Mouse (Mus musculus): ENCODE measurements around the gene Gm21775. TPM values are rescaled to one million over a fixed set of nuclear protein-coding genes. Genes with fewer than 3 reads are reported as not detected.
"Not testable (repeated sequence)": the region's sequence is repeated elsewhere in the genome, so short reads cannot be mapped to it uniquely, and the experiment has no call there.

Gene Gm21775
- polyA plus RNA-seq (2014; fragmentation: Nextera tagmentation; extraction: Ambion mirVana): not detected in 2 replicates

DNA sequence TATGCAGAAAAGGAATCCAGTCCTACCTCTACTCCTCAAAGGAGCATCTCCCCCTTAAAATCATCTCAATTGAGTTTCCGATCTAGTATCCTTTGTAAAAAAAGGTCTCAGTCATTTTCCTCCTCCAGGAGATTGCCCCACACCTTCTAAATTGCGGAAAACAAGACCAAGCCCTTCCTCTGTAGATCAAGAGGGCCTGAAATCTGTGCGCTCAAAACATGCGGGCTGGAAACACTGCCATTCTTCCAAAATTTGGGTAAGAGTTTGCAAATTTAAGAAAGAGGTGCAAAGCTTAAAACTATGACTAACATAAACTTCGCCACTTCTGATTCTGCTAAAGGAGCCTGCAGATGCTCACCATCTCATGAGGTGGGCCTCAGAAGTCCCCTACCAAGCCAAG is at the start of gene Gm21775:
Gene Gm21775 (plus strand): TSS at position 301 of the 400 bp plus-strand sequence.
- not testable (repeated sequence) for H3K4me1 ChIP-seq (replicated peaks; ENCODE audit: control insufficient read depth, insufficient read depth, low read length); H3K27me3 ChIP-seq (replicated peaks; ENCODE audit: control insufficient read depth, insufficient read depth, low read length); H3K4me2 ChIP-seq; H3K4me3 ChIP-seq (ENCODE audit: low read depth, low read length); H3K27ac ChIP-seq (ENCODE audit: low read depth, low read length); H3K9ac ChIP-seq (ENCODE audit: low read depth, low read length); H3K9me3 ChIP-seq (ENCODE audit: control insufficient read depth, low read length); H3K36me3 ChIP-seq (ENCODE audit: control insufficient read depth, insufficient read depth, low read length); DNase-seq (ENCODE audit: low spot score); ATAC-seq (replicated peaks; ENCODE audit: low FRiP score)
- WGBS: 58% methylated on average over 2 of the region's 5 CpGs

DNA sequence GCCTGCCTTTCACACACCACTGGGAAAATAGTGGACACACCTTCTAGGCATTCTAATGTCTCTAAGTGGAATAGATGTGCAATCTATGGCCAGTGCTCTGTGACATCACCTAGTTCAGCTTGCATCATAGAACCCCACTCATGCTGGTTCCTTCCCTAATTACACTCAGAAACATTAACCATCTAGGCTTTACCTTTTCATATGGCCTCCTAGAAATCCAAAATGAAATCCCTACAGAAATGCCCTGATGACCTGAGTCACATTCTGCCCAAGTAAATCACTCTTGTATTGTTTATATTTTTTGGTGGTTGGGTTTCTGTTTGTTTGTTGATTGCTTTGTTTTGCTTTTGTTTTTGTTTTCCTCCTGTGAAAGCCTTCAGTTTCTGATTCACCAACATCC is 17.3 kb upstream of the Gm21775 start, which contains the start of gene Gm20737:
Gene Gm20737 (minus strand): TSS at position 101 of the 400 bp plus-strand sequence.
- not testable (repeated sequence) for ATAC-seq (replicated peaks; ENCODE audit: low FRiP score); H3K27ac ChIP-seq (ENCODE audit: low read depth, low read length); H3K9ac ChIP-seq (ENCODE audit: low read depth, low read length); H3K4me3 ChIP-seq (ENCODE audit: low read depth, low read length); H3K9me3 ChIP-seq (ENCODE audit: control insufficient read depth, low read length); H3K4me2 ChIP-seq; H3K27me3 ChIP-seq (replicated peaks; ENCODE audit: control insufficient read depth, insufficient read depth, low read length); DNase-seq (ENCODE audit: low spot score); H3K4me1 ChIP-seq (replicated peaks; ENCODE audit: control insufficient read depth, insufficient read depth, low read length); H3K36me3 ChIP-seq (ENCODE audit: control insufficient read depth, insufficient read depth, low read length)

Other genes starting within 250 kb of the Gm21775 start
- gene Gm20834, start 228.9 kb upstream of the Gm21775 start, polyA plus RNA-seq (2014; fragmentation: Nextera tagmentation; extraction: Ambion mirVana): not detected in 2 replicates
- not detected in 2 replicates for gene Gm28510, start 140.7 kb upstream of the Gm21775 start, polyA plus RNA-seq (2014; fragmentation: Nextera tagmentation; extraction: Ambion mirVana)
- not detected in 2 replicates for gene Gm20737, start 17.4 kb upstream of the Gm21775 start, polyA plus RNA-seq (2014; fragmentation: Nextera tagmentation; extraction: Ambion mirVana)
- gene Gm21900, start 62.9 kb downstream of the Gm21775 start, polyA plus RNA-seq (2014; fragmentation: Nextera tagmentation; extraction: Ambion mirVana): not detected in 2 replicates
- not detected in 2 replicates for gene Gm20777, start 199.0 kb downstream of the Gm21775 start, polyA plus RNA-seq (2014; fragmentation: Nextera tagmentation; extraction: Ambion mirVana)

All from liver, embryonic 11.5 days (tissue).